Mouse (Mus musculus) CH12.LX (cell line): ENCODE measurements around the gene Tmem131l.

Source experiments
- BHLHE40 ChIP-seq: IDR thresholded peaks from 2 replicates; pipeline ENCODE4 v1.6.1; 2011; ENCODE audit warnings: mild to moderate bottlenecking, low read depth, low read length, improper control_type of control experiment
- CTCF ChIP-seq, 2 experiments: IDR thresholded peaks in 1 of 2; conservative IDR thresholded peaks in 1 of 2; 2 replicates each; pipeline ENCODE4 v1.5.1; 2011 to 2012; ENCODE audit warnings: low read depth in 2 of 2, low read length in 2 of 2, improper control_type of control experiment in 1 of 2, inconsistent platforms in 1 of 2, mild to moderate bottlenecking in 1 of 2, moderate library complexity in 1 of 2

DNA sequence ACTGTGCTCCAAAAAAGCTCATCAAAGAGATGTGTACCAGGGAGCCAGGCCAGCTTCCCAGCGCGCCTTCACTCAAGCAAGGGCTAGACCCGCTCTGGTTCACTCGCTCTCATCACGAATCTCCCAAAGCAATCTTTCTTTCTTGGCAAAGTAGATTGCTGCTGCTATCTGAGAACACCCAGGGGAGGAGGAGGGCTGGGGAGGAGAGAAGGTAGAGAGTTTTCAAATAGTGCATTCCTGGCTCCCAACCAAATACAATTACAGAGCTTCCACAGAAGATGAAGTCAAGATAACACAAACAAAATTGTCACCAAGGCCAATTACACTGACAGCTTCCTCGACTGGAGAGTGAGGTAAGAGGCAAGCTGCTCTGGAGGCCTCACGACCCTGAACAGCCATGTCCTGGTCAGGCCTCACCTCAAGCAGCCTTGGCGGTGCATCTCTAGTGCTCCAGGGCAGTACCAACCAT lies 12.2 kb downstream of the Tmem131l start:
- TF ChIP-seq BHLHE40 (no peak), CTCF (conservative IDR thresholded peaks at IDR 0.05 in 1 of 2, IDR thresholded peaks at IDR 0.05 in 1 of 2; ENCODE audit: low read depth in 2 of 2, low read length in 2 of 2) (no peak)
